Mouse (Mus musculus) small intestine, adult 2 months (tissue): ENCODE data around the gene 4930524J08Rik.

Experiments used
- CTCF ChIP-seq: fragments of 200-500 bp; IDR thresholded peaks from 2 replicates; pipeline ENCODE4 v1.5.1; 2012; ENCODE audit warnings: low read depth, mild to moderate bottlenecking, control low read depth, inconsistent platforms, low read length, moderate library complexity, mixed read lengths; ENCODE audit not compliant: insufficient replicate concordance, insufficient read length; ENCODE audit errors: extremely low read depth
- POLR2A ChIP-seq: fragments of 200-500 bp; IDR thresholded peaks from 2 replicates; pipeline ENCODE4 v1.6.1; 2012; ENCODE audit warnings: low read depth, mild to moderate bottlenecking, control low read depth, inconsistent platforms, low read length, moderate library complexity

DNA sequence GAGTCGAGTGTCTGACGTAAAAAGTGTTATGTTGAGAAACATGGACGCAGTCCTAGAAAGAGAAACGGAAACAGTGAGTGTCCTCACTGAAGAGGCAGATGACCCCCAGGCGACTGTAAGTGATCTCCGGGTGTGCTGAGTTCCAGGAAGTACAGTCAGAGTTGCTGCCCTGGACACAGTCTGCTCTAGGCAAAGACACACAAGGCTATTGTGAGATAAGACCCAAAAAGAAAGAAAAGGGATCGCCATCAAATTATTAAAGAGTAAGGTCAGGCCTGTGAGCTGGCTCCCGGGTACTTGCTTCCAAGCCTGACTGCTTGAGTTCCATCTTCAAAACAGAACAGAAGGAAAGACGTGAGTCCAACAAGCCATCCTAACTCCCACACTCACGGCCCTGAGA, 37.6 kb upstream of the 4930524J08Rik start:
- no peak for TF ChIP-seq POLR2A
- no peak for TF ChIP-seq CTCF
